Mouse (Mus musculus) testis, adult 2 months (tissue): ENCODE measurements around the gene Gpx4.

Experiments used
- CTCF ChIP-seq: fragments of 200-500 bp; IDR thresholded peaks from 2 replicates; pipeline ENCODE4 v1.5.1; 2012; ENCODE audit warnings: low read depth, mild to moderate bottlenecking, inconsistent platforms, low read length, moderate library complexity; ENCODE audit not compliant: control insufficient read depth, insufficient read depth, insufficient replicate concordance
- POLR2A ChIP-seq: fragments of 200-500 bp; IDR thresholded peaks from 2 replicates; pipeline ENCODE4 v1.6.1; 2012; ENCODE audit warnings: low read depth, mild to moderate bottlenecking, inconsistent platforms, low read length, moderate library complexity; ENCODE audit not compliant: control insufficient read depth

DNA sequence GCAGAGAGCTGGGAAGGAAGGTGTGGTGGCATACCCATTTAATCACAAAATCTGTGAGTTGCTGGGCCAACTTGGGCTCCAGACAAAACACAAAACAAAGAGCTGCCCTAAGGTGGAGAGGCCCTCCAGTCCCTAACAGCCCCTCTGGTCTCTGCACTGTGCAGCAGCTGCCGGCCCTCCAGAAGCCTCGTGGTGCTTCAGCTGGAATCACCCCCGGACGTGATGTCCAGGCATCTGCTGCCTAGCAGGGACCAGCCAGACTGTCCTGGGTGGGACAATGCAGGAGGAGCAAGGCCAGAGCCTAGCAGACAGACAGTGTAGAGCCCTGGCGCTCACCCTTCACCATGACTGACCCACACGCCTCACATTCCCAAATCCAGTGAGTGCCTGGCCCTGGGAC lies 44.6 kb downstream of the Gpx4 start:
- no peak for TF ChIP-seq CTCF
- TF ChIP-seq POLR2A, result no peak
